Mouse (Mus musculus) lung, adult 2 months (tissue): ENCODE results near the gene Gigyf2.

ENCODE experiments used
- CTCF ChIP-seq: fragments of 200-500 bp; IDR thresholded peaks from 2 replicates; pipeline ENCODE4 v1.5.1; 2011; ENCODE audit warnings: mild to moderate bottlenecking, low read length, control low read depth; ENCODE audit not compliant: insufficient read depth
- POLR2A ChIP-seq: fragments of 200-500 bp; IDR thresholded peaks from 2 replicates; pipeline ENCODE4 v1.6.1; 2011; ENCODE audit warnings: low read depth, mild to moderate bottlenecking, control low read depth, low read length, borderline replicate concordance; ENCODE audit errors: extremely low read depth

GRCm38 (mm10) chr1:87301971-87302370 lies 24.8 kb upstream of the Gigyf2 start:
- TF ChIP-seq POLR2A, result no peak
- TF ChIP-seq CTCF, result no peak
